Mouse (Mus musculus) brain, embryonic 14.5 days (tissue): ENCODE measurements at regions not wholly inside any gene's neighbourhood (a gene's known extent, or its start where the extent isn't known, plus 50 kb on each side); places are given as distances from the start of the nearest gene placed in this dataset.

Experiments used
- CTCF ChIP-seq: fragments of 200-500 bp; IDR thresholded peaks from 2 replicates; pipeline ENCODE4 v1.5.1; 2012; ENCODE audit warnings: inconsistent platforms, mild to moderate bottlenecking, moderate library complexity, borderline replicate concordance; ENCODE audit not compliant: insufficient read depth, insufficient read length; ENCODE audit errors: extremely low read depth
- POLR2A ChIP-seq: fragments of 200-500 bp; IDR thresholded peaks from 2 replicates; pipeline ENCODE4 v1.6.1; 2012; ENCODE audit warnings: mild to moderate bottlenecking, inconsistent platforms, borderline replicate concordance; ENCODE audit not compliant: poor library complexity, insufficient read depth, insufficient read length, severe bottlenecking; ENCODE audit errors: extremely low read depth

- TF ChIP-seq CTCF (no peak), POLR2A (no peak)
Observed at GRCm38 (mm10) chr16:9284423-9284822, 454.5 kb downstream of the 1810013L24Rik start.
